Comparison of ENCODE assay signal across 9 mouse cellular contexts in genomic region chr9:61046517-61046916, GRCm38 (mm10).
DNase-seq lines count a peak whose midpoint lies in the region; ATAC-seq and TF ChIP-seq lines count a peak whose summit lies in the region.
"Had no signal": no experiment of that assay in that cellular context is flagged by ENCODE, and none has a peak within 500 bp of the region (broad histone marks: within the 10 kb centered on the region; RNA-seq: fewer than 3 reads in every experiment).

No protein-coding gene starts in this region.

- no peaks in the 10 kb centered on the region for H3K27me3 ChIP-seq in heart, adult 2 months (ENCODE audit: control insufficient read depth, insufficient read depth, low read length)
- peaks cover 55% of the 10 kb centered on the region for H3K27me3 ChIP-seq in heart, embryonic 12.5 days (replicated peaks)
- peaks cover 21% of the 10 kb centered on the region for H3K27me3 ChIP-seq in CH12.LX (replicated peaks)

- no peaks in the 10 kb centered on the region for H3K36me3 ChIP-seq in heart, adult 2 months (ENCODE audit: control insufficient read depth, insufficient read depth, low read length)
- no peaks in the 10 kb centered on the region for H3K36me3 ChIP-seq in heart, embryonic 12.5 days
- H3K36me3 ChIP-seq in CH12.LX (replicated peaks in 1 of 2; ENCODE audit: control insufficient read depth in 1 of 2, insufficient read depth in 1 of 2, low read length in 1 of 2) = no peaks in the 10 kb centered on the region

- H3K4me2 ChIP-seq in heart, embryonic 12.5 days = no peak overlapping the region
- H3K4me2 ChIP-seq in CH12.LX (ENCODE audit: insufficient read depth, low read depth, poor library complexity, severe bottlenecking) = no peak overlapping the region

- H3K79me2 ChIP-seq in heart, adult 2 months (replicated peaks; ENCODE audit: control insufficient read depth, insufficient read depth, low read length) = no peaks in the 10 kb centered on the region
- no peaks in the 10 kb centered on the region for H3K79me2 ChIP-seq in CH12.LX (replicated peaks; ENCODE audit: control insufficient read depth, extremely low read depth, insufficient read depth, poor library complexity, severe bottlenecking)

- intact Hi-C loops in heart, adult 2 months (cut with DNase I) = loop anchor here (2.0 to 5.0 kb wide), 4 partner anchors 231 to 851 kb away; partner anchors contain the start of gene Tle3
- intact Hi-C loops in left cerebral cortex, postnatal 10 days (cut with DNase I) = loop anchor here (10.0 kb wide), 2 partner anchors 328 to 848 kb away; partner anchors contain the start of gene Tle3

- H3K27ac ChIP-seq in heart, adult 2 months = no peak overlapping the region
- no peak overlapping the region for H3K27ac ChIP-seq in heart, embryonic 12.5 days (ENCODE audit: poor library complexity, severe bottlenecking)
- no peak overlapping the region for H3K27ac ChIP-seq in CH12.LX (ENCODE audit: insufficient read depth, low read depth)
- H3K27ac ChIP-seq: macrophage had no signal

- peaks cover 3% of the 10 kb centered on the region for H3K4me1 ChIP-seq in heart, adult 2 months (ENCODE audit: control insufficient read depth, insufficient read depth, low read length)
- H3K4me1 ChIP-seq in heart, embryonic 12.5 days (replicated peaks) = no peaks in the 10 kb centered on the region; the same call in 1 of the 2 replicates
- H3K4me1 ChIP-seq in CH12.LX (ENCODE audit: control insufficient read depth in 1 of 2, insufficient read depth in 2 of 2) = peaks cover 0 to 7% of the 10 kb centered on the region in 2 experiments; a peak in 2 of 4 replicates

- TF ChIP-seq CTCF in heart, adult 2 months (IDR thresholded peaks at IDR 0.05) = peak; percentile 97
- peak; percentile 84 to 88 for TF ChIP-seq CTCF in CH12.LX (conservative IDR thresholded peaks at IDR 0.05 in 1 of 2, IDR thresholded peaks at IDR 0.05 in 1 of 2; ENCODE audit: low read depth in 2 of 2, low read length in 2 of 2)

- 24% methylated on average over 7 of the region's 7 CpGs for WGBS in heart, adult 2 months
- WGBS in heart, embryonic 12.5 days = 24% methylated on average over 7 of the region's 7 CpGs

- dilution Hi-C loops in CH12.LX (cut with MboI; ENCODE audit: extremely low pct_ligation_motif_present, extremely low pct_unique_long_range_greater_than_20kb, low sequenced_read_pairs) = no loop called here

- no peak overlapping the region for H3K9ac ChIP-seq in heart, adult 2 months (ENCODE audit: low read depth, low read length)
- no peak overlapping the region for H3K9ac ChIP-seq in heart, embryonic 12.5 days
- no peak overlapping the region for H3K9ac ChIP-seq in CH12.LX (ENCODE audit: insufficient read depth, low read depth)

- no peak for ATAC-seq in heart, embryonic 12.5 days (ENCODE audit: insufficient number of reproducible peaks, low FRiP score)
- ATAC-seq in neutrophil, adult 5-6 weeks (ENCODE audit: extremely low read depth, insufficient number of reproducible peaks, low FRiP score, poor library complexity, severe bottlenecking) = peak; percentile 43; the same call in 1 of the 2 replicates

- peak; percentile 86 for TF ChIP-seq RAD21 in CH12.LX (IDR thresholded peaks at IDR 0.05; ENCODE audit: low read depth, low read length)

- TF ChIP-seq POLR2A in heart, adult 2 months (IDR thresholded peaks at IDR 0.05; ENCODE audit: insufficient read depth, low read depth, low read length) = no peak
- TF ChIP-seq POLR2A in CH12.LX (IDR thresholded peaks at IDR 0.05; ENCODE audit: low read depth, low read length) = no peak

- peak; percentile 66 to 75 for DNase-seq in heart, adult 2 months
- DNase-seq in CH12.LX (ENCODE audit: extremely low read depth) = peak; percentile 78
- DNase-seq in c-Kit-negative CD71-positive TER-119-positive erythroid progenitor cells, embryonic 14.5 days (ENCODE audit: low read depth, low spot score) = peak; percentile 4
- DNase-seq in frontal cortex, postnatal 14 days (ENCODE audit: low spot score in 2 of 2) = peak; percentile 39 to 67
- DNase-seq in left cerebral cortex, postnatal 10 days (ENCODE audit: extremely low spot score in 1 of 2, low spot score in 2 of 2) = peak; percentile 54 to 83
- peak; percentile 67 to 73 for DNase-seq in thymus, adult 18-20 months

- TF ChIP-seq EP300 in heart, adult 2 months (IDR thresholded peaks at IDR 0.05; ENCODE audit: insufficient read depth, low read depth, low read length) = 0 out of 2 replicates have a peak, but pooled peaks have one; percentile 36
- no peak for TF ChIP-seq EP300 in CH12.LX (IDR thresholded peaks at IDR 0.05; ENCODE audit: low read length)

- H3K9me3 ChIP-seq in heart, embryonic 12.5 days (replicated peaks) = peaks cover 3% of the 10 kb centered on the region; the same call in 1 of the 2 replicates
- H3K9me3 ChIP-seq in CH12.LX (replicated peaks; ENCODE audit: low read length) = peaks cover 5% of the 10 kb centered on the region

- H3K4me3 ChIP-seq in heart, adult 2 months = no peak overlapping the region
- no peak overlapping the region for H3K4me3 ChIP-seq in heart, embryonic 12.5 days
- no peak overlapping the region for H3K4me3 ChIP-seq in CH12.LX (replicated peaks in 1 of 3; ENCODE audit: low read depth in 2 of 3, low read length in 2 of 3, poor library complexity in 1 of 3)

- in situ Hi-C loops in CH12.LX (cut with MboI; ENCODE audit: low pct_ligation_motif_present, low pct_unique_long_range_greater_than_20kb, low sequenced_read_pairs) = loop anchor here (25.0 kb wide), 1 partner anchor 816 kb away; no protein-coding TSS in a partner anchor

TF ChIP-seq in CH12.LX, 34 proteins besides CTCF, POLR2A, EP300 and RAD21:
- peak; percentile 87 for TF ChIP-seq SMC3 (IDR thresholded peaks at IDR 0.05; ENCODE audit: low read depth, low read length)
- TF ChIP-seq JUN (IDR thresholded peaks at IDR 0.05; ENCODE audit: insufficient read depth, low read depth, low read length) = no peak
- peak; percentile 64 for TF ChIP-seq ZC3H11A (IDR thresholded peaks at IDR 0.05; ENCODE audit: low read depth, low read length)
- no peak for TF ChIP-seq SIN3A (IDR thresholded peaks at IDR 0.05; ENCODE audit: low read length)

Comparison
In these comparisons a context has a peak if more than half of its experiments do, and no peak if none do; other contexts are left out.
1. DNase-seq: peak in every context shown above with its lines; median percentile 78 in CH12.LX; 70 in heart, adult 2 months; 70 in thymus, adult 18-20 months; 68 in left cerebral cortex, postnatal 10 days; 53 in frontal cortex, postnatal 14 days; 4 in c-Kit-negative CD71-positive TER-119-positive erythroid progenitor cells, embryonic 14.5 days.